Mouse (Mus musculus): ENCODE results near the gene Celf2. TPM values are rescaled to one million over a fixed set of nuclear protein-coding genes. Genes with fewer than 3 reads are reported as not detected.
"Not testable (repeated sequence)": the region's sequence is repeated elsewhere in the genome, so short reads cannot be mapped to it uniquely, and the experiment has no call there.

The Celf2 gene
- polyA plus RNA-seq, 1 experiment from 2014 or later: 16.5 TPM

DNA sequence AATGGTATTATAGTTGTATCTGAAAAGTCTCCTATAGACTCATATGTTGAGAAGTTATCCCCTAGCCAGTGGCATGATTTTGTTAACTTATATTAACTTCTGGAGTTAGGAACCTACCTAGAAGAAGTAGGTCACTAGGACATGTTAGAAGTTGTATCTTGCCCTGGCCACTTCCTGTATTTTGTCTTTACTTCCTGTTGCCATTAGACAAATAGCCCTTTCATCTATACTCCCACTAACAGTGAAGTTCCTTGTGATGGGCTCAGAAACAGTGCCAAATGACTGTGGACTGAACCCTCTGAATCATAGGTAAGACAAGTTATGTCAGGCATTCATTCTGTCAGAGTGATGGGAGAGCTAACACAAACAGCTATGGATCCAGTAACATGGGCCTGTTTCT, 926.7 kb downstream of the Celf2 start:
- Histone ChIP-seq H3K36me3 (ENCODE audit: insufficient read depth, low read length) (no peaks in the 10 kb centered on the region), H3K4me1 (ENCODE audit: insufficient read depth, low read length) (no peaks in the 10 kb centered on the region)
- no peak for ATAC-seq (ENCODE audit: low FRiP score, low TSS enrichment)

DNA sequence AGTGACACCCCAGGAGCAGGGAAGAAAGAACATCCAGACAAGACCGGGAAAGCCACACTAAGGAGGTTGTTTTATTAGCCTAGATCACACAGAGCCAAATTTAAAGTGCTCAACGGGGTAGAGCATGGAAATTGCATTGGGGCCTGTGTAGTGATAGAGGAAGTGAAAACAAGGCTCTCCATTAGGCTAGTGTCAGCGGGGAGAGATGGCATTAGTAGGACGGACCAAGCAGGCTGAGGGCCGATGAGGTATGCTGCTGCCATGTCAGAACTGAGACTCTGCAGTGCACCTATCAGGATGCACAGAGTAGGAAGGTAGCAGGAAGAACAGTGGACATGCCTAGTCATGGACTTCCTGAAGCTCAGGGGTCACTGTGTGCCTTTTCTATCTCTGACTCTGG, 929.3 kb downstream of the Celf2 start:
- H3K4me3 ChIP-seq (ENCODE audit: low read length): no peak overlapping the region
- ATAC-seq (ENCODE audit: low FRiP score, low TSS enrichment): no peak
- no peak overlapping the region for H3K27ac ChIP-seq (ENCODE audit: low read length)
- WGBS: 59% methylated on average over 5 of the region's 5 CpGs
- no peaks in the 10 kb centered on the region for H3K4me1 ChIP-seq (ENCODE audit: insufficient read depth, low read length)
- no peaks in the 10 kb centered on the region for H3K36me3 ChIP-seq (ENCODE audit: insufficient read depth, low read length)
- no peak overlapping the region for H3K4me2 ChIP-seq (replicated peaks; ENCODE audit: low read depth, low read length)
- no peaks in the 10 kb centered on the region for H3K9me3 ChIP-seq (ENCODE audit: low read length)
- H3K9ac ChIP-seq (replicated peaks; ENCODE audit: low read length): no peak overlapping the region
- H3K27me3 ChIP-seq (ENCODE audit: insufficient read depth, low read length): no peaks in the 10 kb centered on the region

More for the DNA sequence above, 926.7 kb downstream of the Celf2 start:
- Histone ChIP-seq H3K9me3 (ENCODE audit: low read length) (no peaks in the 10 kb centered on the region), H3K4me2 (replicated peaks; ENCODE audit: low read depth, low read length) (no peak overlapping the region), H3K4me3 (ENCODE audit: low read length) (no peak overlapping the region), H3K27ac (ENCODE audit: low read length) (no peak overlapping the region), H3K9ac (replicated peaks; ENCODE audit: low read length) (no peak overlapping the region), H3K27me3 (ENCODE audit: insufficient read depth, low read length) (no peaks in the 10 kb centered on the region)

DNA sequence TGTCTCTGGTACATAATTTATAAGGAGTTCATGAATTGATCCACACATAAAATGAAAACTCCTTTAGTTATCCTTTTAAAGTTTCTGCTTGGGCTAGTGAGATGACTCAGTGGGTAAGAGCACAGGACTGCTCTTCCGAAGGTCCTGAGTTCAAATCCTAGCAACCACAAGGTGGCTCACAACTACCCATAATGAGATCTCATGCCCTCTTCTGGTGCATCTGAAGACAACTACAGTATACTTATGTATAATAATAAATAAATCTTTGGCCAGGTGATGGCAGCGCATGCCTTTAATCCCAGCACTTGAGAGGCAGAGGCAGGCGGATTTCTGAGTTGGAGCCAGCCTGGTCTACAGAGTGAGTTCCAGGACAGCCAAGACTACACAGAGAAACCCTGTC, 934.0 kb downstream of the Celf2 start:
- WGBS: 94% methylated on average over 3 of the region's 3 CpGs
- not testable (repeated sequence) for ATAC-seq (ENCODE audit: low FRiP score, low TSS enrichment); H3K36me3 ChIP-seq (ENCODE audit: insufficient read depth, low read length); H3K4me2 ChIP-seq (replicated peaks; ENCODE audit: low read depth, low read length); H3K27me3 ChIP-seq (ENCODE audit: insufficient read depth, low read length); H3K9ac ChIP-seq (replicated peaks; ENCODE audit: low read length); H3K9me3 ChIP-seq (ENCODE audit: low read length); H3K27ac ChIP-seq (ENCODE audit: low read length); H3K4me3 ChIP-seq (ENCODE audit: low read length); H3K4me1 ChIP-seq (ENCODE audit: insufficient read depth, low read length)

DNA sequence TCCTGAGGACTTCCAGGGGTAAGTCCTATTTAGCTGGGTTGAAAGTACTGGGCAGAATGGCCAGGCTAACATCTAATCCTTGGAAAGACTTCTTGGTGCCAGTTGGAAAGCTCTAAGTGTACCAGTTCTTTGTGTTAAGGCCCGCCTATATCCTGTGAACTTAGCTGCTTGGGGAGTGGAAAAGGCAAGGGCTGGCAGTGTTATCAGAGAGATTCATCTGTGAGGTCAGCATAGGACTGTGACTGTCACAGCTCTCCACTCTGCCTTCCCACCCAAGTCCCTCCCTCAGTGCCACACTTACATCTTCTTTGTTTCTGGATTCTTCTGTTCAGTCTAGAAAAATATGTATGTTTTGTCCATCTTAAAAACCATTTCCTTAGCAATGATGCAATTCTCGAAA, 935.7 kb downstream of the Celf2 start:
- no peak for ATAC-seq (ENCODE audit: low FRiP score, low TSS enrichment)
- Histone ChIP-seq H3K36me3 (ENCODE audit: insufficient read depth, low read length) (no peaks in the 10 kb centered on the region), H3K4me3 (ENCODE audit: low read length) (no peak overlapping the region), H3K27ac (ENCODE audit: low read length) (no peak overlapping the region), H3K4me1 (ENCODE audit: insufficient read depth, low read length) (no peaks in the 10 kb centered on the region), H3K4me2 (replicated peaks; ENCODE audit: low read depth, low read length) (no peak overlapping the region), H3K27me3 (ENCODE audit: insufficient read depth, low read length) (no peaks in the 10 kb centered on the region), H3K9ac (replicated peaks; ENCODE audit: low read length) (no peak overlapping the region), H3K9me3 (ENCODE audit: low read length) (no peaks in the 10 kb centered on the region)
- 73% methylated on average over 2 of the region's 2 CpGs for WGBS

DNA sequence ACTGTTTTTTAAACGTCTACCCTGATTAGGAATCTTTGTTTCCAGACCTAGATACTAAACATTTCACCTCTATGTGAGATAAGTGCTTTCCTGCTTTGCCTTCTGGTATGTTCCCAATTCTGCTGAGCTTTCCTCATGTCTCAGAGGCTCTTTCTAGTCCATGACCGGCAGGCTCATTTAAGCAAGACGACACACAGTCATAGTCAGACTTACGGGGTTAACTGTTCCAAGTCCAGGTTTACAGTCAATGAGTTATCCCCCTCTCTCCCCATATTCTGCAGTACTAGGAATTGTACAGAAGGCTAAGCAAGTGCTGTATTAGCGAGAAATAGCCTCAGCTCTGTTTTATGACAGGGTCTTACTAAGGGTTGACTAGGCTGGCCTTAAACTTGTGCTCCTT, 936.4 kb downstream of the Celf2 start:
- WGBS: 83% methylated on average over 5 of the region's 5 CpGs
- ATAC-seq (ENCODE audit: low FRiP score, low TSS enrichment): no peak
- Histone ChIP-seq H3K9ac (replicated peaks; ENCODE audit: low read length) (no peak overlapping the region), H3K27ac (ENCODE audit: low read length) (no peak overlapping the region), H3K9me3 (ENCODE audit: low read length) (no peaks in the 10 kb centered on the region), H3K4me3 (ENCODE audit: low read length) (no peak overlapping the region), H3K4me1 (ENCODE audit: insufficient read depth, low read length) (no peaks in the 10 kb centered on the region), H3K27me3 (ENCODE audit: insufficient read depth, low read length) (no peaks in the 10 kb centered on the region), H3K4me2 (replicated peaks; ENCODE audit: low read depth, low read length) (no peak overlapping the region), H3K36me3 (ENCODE audit: insufficient read depth, low read length) (no peaks in the 10 kb centered on the region)

DNA sequence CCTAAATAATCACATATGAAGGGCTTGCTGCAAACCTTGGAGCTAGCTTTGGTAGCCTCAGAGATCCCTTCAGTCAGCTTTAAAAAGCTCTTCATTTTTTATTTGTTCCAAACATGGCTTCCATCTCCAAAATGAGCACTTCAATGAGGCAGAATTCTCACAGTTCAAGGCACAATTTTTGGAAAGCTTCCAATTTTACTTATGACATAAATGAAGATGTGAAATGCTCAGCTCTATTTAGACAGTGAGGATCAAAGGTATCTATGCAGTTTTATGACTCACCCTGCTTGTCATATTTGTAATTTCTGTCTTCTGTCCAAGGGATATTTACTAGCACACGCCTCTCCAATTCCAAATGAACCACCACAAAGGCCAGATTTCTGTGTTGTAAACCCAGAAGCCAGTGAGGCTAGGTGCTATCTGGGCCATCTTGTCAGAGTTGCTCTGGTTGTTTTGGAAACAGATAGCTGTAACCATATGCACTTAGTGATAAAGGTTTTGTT, 940.3 kb downstream of the Celf2 start:
- Histone ChIP-seq H3K4me2 (replicated peaks; ENCODE audit: low read depth, low read length) (no peak overlapping the region), H3K9me3 (ENCODE audit: low read length) (no peaks in the 10 kb centered on the region), H3K9ac (replicated peaks; ENCODE audit: low read length) (no peak overlapping the region), H3K27ac (ENCODE audit: low read length) (no peak overlapping the region), H3K36me3 (ENCODE audit: insufficient read depth, low read length) (no peaks in the 10 kb centered on the region), H3K4me3 (ENCODE audit: low read length) (no peak overlapping the region), H3K27me3 (ENCODE audit: insufficient read depth, low read length) (no peaks in the 10 kb centered on the region), H3K4me1 (ENCODE audit: insufficient read depth, low read length) (no peaks in the 10 kb centered on the region)
- 75% methylated on average over 1 of the region's 1 CpGs for WGBS
- ATAC-seq (ENCODE audit: low FRiP score, low TSS enrichment): no peak

DNA sequence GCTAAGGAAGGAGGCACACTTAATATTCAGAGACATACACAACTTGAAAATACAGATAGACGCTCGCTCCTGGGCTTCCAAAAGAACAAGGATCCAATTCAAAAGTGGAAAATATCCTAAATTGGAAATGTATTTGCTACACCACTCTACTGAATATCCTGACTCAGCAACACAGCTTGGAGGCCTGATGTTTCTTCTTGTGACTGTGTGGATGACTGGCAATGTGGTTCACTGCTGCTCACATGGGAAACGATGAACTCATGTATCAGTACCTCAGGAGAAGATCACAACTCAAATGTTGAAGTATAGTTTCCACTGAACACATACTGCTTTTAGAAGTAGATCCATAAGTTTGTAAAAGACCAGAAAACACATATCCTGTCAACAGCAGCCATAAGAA, 944.2 kb downstream of the Celf2 start:
- ATAC-seq (ENCODE audit: low FRiP score, low TSS enrichment): no peak
- Histone ChIP-seq H3K36me3 (ENCODE audit: insufficient read depth, low read length) (no peaks in the 10 kb centered on the region), H3K4me2 (replicated peaks; ENCODE audit: low read depth, low read length) (no peak overlapping the region), H3K4me3 (ENCODE audit: low read length) (no peak overlapping the region), H3K27ac (ENCODE audit: low read length) (no peak overlapping the region), H3K27me3 (ENCODE audit: insufficient read depth, low read length) (no peaks in the 10 kb centered on the region), H3K9me3 (ENCODE audit: low read length) (no peaks in the 10 kb centered on the region), H3K4me1 (ENCODE audit: insufficient read depth, low read length) (no peaks in the 10 kb centered on the region), H3K9ac (replicated peaks; ENCODE audit: low read length) (no peak overlapping the region)
- 89% methylated on average over 3 of the region's 3 CpGs for WGBS

DNA sequence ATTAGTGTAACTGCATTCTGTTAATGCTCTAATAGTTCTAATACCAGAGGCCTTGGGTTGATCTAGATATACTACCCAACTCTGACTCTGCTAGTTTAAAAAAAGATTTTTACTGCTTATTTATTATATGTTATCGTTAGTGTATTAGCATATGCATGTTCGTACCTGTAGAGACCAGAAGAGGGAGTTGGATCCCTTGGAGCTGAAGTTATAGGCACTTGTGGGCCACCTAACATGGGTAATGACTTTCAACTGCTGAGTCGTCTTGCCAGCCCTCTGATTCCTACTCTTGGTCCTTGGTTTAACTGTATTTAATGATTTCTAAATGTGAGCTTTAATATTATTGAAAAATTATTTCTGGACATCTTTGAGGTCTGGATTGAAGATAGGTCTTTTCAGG, 948.0 kb downstream of the Celf2 start:
- no peak for ATAC-seq (ENCODE audit: low FRiP score, low TSS enrichment)
- no peaks in the 10 kb centered on the region for H3K27me3 ChIP-seq (ENCODE audit: insufficient read depth, low read length)
- H3K4me3 ChIP-seq (ENCODE audit: low read length): no peak overlapping the region
- H3K4me2 ChIP-seq (replicated peaks; ENCODE audit: low read depth, low read length): no peak overlapping the region
- no peaks in the 10 kb centered on the region for H3K9me3 ChIP-seq (ENCODE audit: low read length)
- H3K4me1 ChIP-seq (ENCODE audit: insufficient read depth, low read length): no peaks in the 10 kb centered on the region
- no peak overlapping the region for H3K27ac ChIP-seq (ENCODE audit: low read length)
- H3K36me3 ChIP-seq (ENCODE audit: insufficient read depth, low read length): no peaks in the 10 kb centered on the region
- 94% methylated on average over 3 of the region's 3 CpGs for WGBS
- H3K9ac ChIP-seq (replicated peaks; ENCODE audit: low read length): no peak overlapping the region

DNA sequence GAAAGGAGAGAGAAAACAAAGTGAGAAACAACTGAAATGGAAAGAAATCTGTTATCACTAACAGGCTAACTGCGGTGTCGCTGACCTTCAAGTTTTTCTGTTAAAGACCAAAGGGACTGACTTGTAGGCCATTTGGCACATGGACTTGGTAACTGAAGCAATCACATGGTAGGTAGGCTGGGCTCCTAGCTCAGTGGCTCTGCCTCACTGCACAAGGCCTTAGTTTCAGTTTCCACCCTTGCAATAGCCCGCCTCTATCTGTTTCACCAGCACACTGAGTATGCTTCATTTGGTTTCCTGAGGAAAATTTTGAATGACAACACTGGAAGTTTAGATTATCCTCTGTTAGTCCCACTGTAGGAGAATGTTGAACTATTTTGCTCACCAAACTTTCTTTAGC, 948.6 kb downstream of the Celf2 start:
- H3K9ac ChIP-seq (replicated peaks; ENCODE audit: low read length): no peak overlapping the region
- 86% methylated on average over 3 of the region's 3 CpGs for WGBS
- ATAC-seq (ENCODE audit: low FRiP score, low TSS enrichment): no peak
- no peak overlapping the region for H3K4me3 ChIP-seq (ENCODE audit: low read length)
- no peaks in the 10 kb centered on the region for H3K9me3 ChIP-seq (ENCODE audit: low read length)
- H3K27me3 ChIP-seq (ENCODE audit: insufficient read depth, low read length): no peaks in the 10 kb centered on the region
- H3K4me2 ChIP-seq (replicated peaks; ENCODE audit: low read depth, low read length): no peak overlapping the region
- H3K4me1 ChIP-seq (ENCODE audit: insufficient read depth, low read length): no peaks in the 10 kb centered on the region
- no peaks in the 10 kb centered on the region for H3K36me3 ChIP-seq (ENCODE audit: insufficient read depth, low read length)
- H3K27ac ChIP-seq (ENCODE audit: low read length): no peak overlapping the region

DNA sequence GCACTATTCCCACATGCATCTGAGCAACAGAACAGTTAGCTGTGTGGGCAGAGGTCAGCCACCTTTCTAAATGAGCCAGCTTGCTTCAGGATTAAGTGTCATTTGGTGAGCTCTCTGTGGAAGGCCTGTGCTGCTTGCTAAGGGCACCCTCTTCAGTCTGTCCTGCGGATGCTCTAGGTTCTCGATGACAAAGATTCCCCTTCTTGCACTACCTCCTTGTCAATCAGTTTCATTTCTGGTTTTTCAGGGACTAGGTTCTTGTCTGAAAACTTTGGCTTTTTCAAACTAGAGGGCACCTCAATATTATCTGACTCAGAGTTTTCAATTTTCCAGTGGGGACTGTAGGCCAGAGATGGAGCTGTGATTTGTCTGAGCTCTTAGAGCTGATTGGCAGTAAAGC, 949.8 kb downstream of the Celf2 start:
- ATAC-seq (ENCODE audit: low FRiP score, low TSS enrichment): no peak
- Histone ChIP-seq H3K36me3 (ENCODE audit: insufficient read depth, low read length) (no peaks in the 10 kb centered on the region), H3K4me3 (ENCODE audit: low read length) (no peak overlapping the region), H3K27me3 (ENCODE audit: insufficient read depth, low read length) (no peaks in the 10 kb centered on the region), H3K9ac (replicated peaks; ENCODE audit: low read length) (no peak overlapping the region), H3K27ac (ENCODE audit: low read length) (no peak overlapping the region), H3K4me2 (replicated peaks; ENCODE audit: low read depth, low read length) (no peak overlapping the region), H3K9me3 (ENCODE audit: low read length) (no peaks in the 10 kb centered on the region), H3K4me1 (ENCODE audit: insufficient read depth, low read length) (no peaks in the 10 kb centered on the region)
- 73% methylated on average over 2 of the region's 2 CpGs for WGBS

Measured in kidney, embryonic 16.5 days (tissue).